Mouse (Mus musculus) E14TG2a.4 (cell line): Measurements from ENCODE around the gene Gm17359.

Source experiments
- H3K27me3 ChIP-seq: 2 replicates; pipeline ENCODE4 v1.6.1; 2014; ENCODE audit warnings: low read length, control low read depth; ENCODE audit not compliant: insufficient read depth
- H3K36me3 ChIP-seq: 2 replicates; pipeline ENCODE4 v1.6.1; 2014; ENCODE audit warnings: low read length, control low read depth; ENCODE audit not compliant: insufficient read depth
- H3K4me1 ChIP-seq: replicated peaks from 2 replicates; pipeline ENCODE4 v1.6.1; 2014; ENCODE audit warnings: low read depth, low read length, control low read depth
- H3K4me3 ChIP-seq: replicated peaks from 2 replicates; pipeline ENCODE4 v1.5.1; 2014; ENCODE audit warnings: mild to moderate bottlenecking, low read length
- H3K9me3 ChIP-seq: 2 replicates; pipeline ENCODE4 v1.6.1; 2014; ENCODE audit warnings: low read length, control low read depth
- CTCF ChIP-seq: conservative IDR thresholded peaks from 2 replicates; pipeline ENCODE4 v1.5.1; 2014; ENCODE audit warnings: low read length
- NANOG ChIP-seq: IDR thresholded peaks from 2 replicates; pipeline ENCODE4 v1.6.1; 2014; ENCODE audit warnings: borderline replicate concordance, low read length, mixed read lengths
- POU5F1 ChIP-seq: IDR thresholded peaks from 2 replicates; pipeline ENCODE4 v1.6.1; 2014; ENCODE audit warnings: low read length, borderline replicate concordance

Gene Gm17359

GRCm38 (mm10) chr3:79458651-79459275 is 122.3 kb downstream of the Gm17359 start:
- no peaks in the 10 kb centered on the region for H3K27me3 ChIP-seq
- no peaks in the 10 kb centered on the region for H3K9me3 ChIP-seq
- H3K36me3 ChIP-seq: peaks cover 59% of the 10 kb centered on the region
- no peak for TF ChIP-seq NANOG
- no peak for TF ChIP-seq CTCF
- no peak for TF ChIP-seq POU5F1
- H3K4me1 ChIP-seq: no peaks in the 10 kb centered on the region
- H3K4me3 ChIP-seq: no peak overlapping the region

GRCm38 (mm10) chr3:79469440-79469839 is 133.0 kb downstream of the Gm17359 start:
- H3K4me1 ChIP-seq: peaks cover 22% of the 10 kb centered on the region
- H3K36me3 ChIP-seq: peaks cover 49% of the 10 kb centered on the region
- no peaks in the 10 kb centered on the region for H3K9me3 ChIP-seq
- TF ChIP-seq POU5F1 (no peak), CTCF (no peak), NANOG (no peak)
- H3K4me3 ChIP-seq: no peak overlapping the region
- H3K27me3 ChIP-seq: no peaks in the 10 kb centered on the region

- Histone ChIP-seq H3K9me3 (no peaks in the 10 kb centered on the region), H3K36me3 (peaks cover 55% of the 10 kb centered on the region), H3K4me3 (no peak overlapping the region), H3K4me1 (peaks cover 22% of the 10 kb centered on the region), H3K27me3 (no peaks in the 10 kb centered on the region)
- TF ChIP-seq NANOG (no peak), POU5F1 (no peak), CTCF (no peak)
Observed at GRCm38 (mm10) chr3:79472362-79472761, 135.9 kb downstream of the Gm17359 start.

GRCm38 (mm10) chr3:79474911-79475310 is 138.4 kb downstream of the Gm17359 start:
- peaks cover 66% of the 10 kb centered on the region for H3K36me3 ChIP-seq
- no peaks in the 10 kb centered on the region for H3K9me3 ChIP-seq
- peaks cover 22% of the 10 kb centered on the region for H3K4me1 ChIP-seq
- no peak overlapping the region for H3K4me3 ChIP-seq
- no peak for TF ChIP-seq NANOG
- TF ChIP-seq CTCF: no peak
- no peak for TF ChIP-seq POU5F1
- no peaks in the 10 kb centered on the region for H3K27me3 ChIP-seq

- Histone ChIP-seq H3K27me3 (no peaks in the 10 kb centered on the region), H3K4me1 (peaks cover 28% of the 10 kb centered on the region), H3K36me3 (peaks cover 71% of the 10 kb centered on the region), H3K9me3 (no peaks in the 10 kb centered on the region), H3K4me3 (no peak overlapping the region)
- TF ChIP-seq NANOG (no peak), POU5F1 (no peak), CTCF (no peak)
Observed at GRCm38 (mm10) chr3:79475980-79476379, 139.5 kb downstream of the Gm17359 start.

- no peak for TF ChIP-seq CTCF
- no peak for TF ChIP-seq POU5F1
- no peak for TF ChIP-seq NANOG
- no peak overlapping the region for H3K4me3 ChIP-seq
- peaks cover 24% of the 10 kb centered on the region for H3K4me1 ChIP-seq
- no peaks in the 10 kb centered on the region for H3K9me3 ChIP-seq
- peaks cover 80% of the 10 kb centered on the region for H3K36me3 ChIP-seq
- no peaks in the 10 kb centered on the region for H3K27me3 ChIP-seq
Observed at GRCm38 (mm10) chr3:79478400-79478799, 141.9 kb downstream of the Gm17359 start.

GRCm38 (mm10) chr3:79478880-79479279 is 142.4 kb downstream of the Gm17359 start:
- no peaks in the 10 kb centered on the region for H3K9me3 ChIP-seq
- H3K4me1 ChIP-seq: peaks cover 19% of the 10 kb centered on the region
- H3K36me3 ChIP-seq: peaks cover 85% of the 10 kb centered on the region
- no peak overlapping the region for H3K4me3 ChIP-seq
- TF ChIP-seq CTCF (no peak), NANOG (no peak), POU5F1 (no peak)
- no peaks in the 10 kb centered on the region for H3K27me3 ChIP-seq

- H3K27me3 ChIP-seq: no peaks in the 10 kb centered on the region
- H3K4me1 ChIP-seq: peaks cover 23% of the 10 kb centered on the region
- TF ChIP-seq NANOG: no peak
- no peak for TF ChIP-seq CTCF
- TF ChIP-seq POU5F1: no peak
- H3K36me3 ChIP-seq: peaks cover 88% of the 10 kb centered on the region
- no peaks in the 10 kb centered on the region for H3K9me3 ChIP-seq
- no peak overlapping the region for H3K4me3 ChIP-seq
Observed at GRCm38 (mm10) chr3:79484286-79485063, 148.0 kb downstream of the Gm17359 start.

- Histone ChIP-seq H3K4me1 (peaks cover 9% of the 10 kb centered on the region; the same call in 1 of the 2 replicates), H3K27me3 (no peaks in the 10 kb centered on the region), H3K4me3 (no peak overlapping the region), H3K9me3 (no peaks in the 10 kb centered on the region), H3K36me3 (peaks cover 91% of the 10 kb centered on the region)
- TF ChIP-seq NANOG (no peak), CTCF (no peak), POU5F1 (no peak)
Observed at GRCm38 (mm10) chr3:79488025-79488424, 151.6 kb downstream of the Gm17359 start.
